Mouse (Mus musculus): ENCODE data around the gene 4930402F06Rik.

GRCm38 (mm10) chr2:35326931-35327330 lies 70.0 kb downstream of the 4930402F06Rik start:
- TF ChIP-seq CTCF (IDR thresholded peaks at IDR 0.05; ENCODE audit: insufficient read depth, low read depth, low read length) (no peak), POLR2A (IDR thresholded peaks at IDR 0.05; ENCODE audit: insufficient read depth, low read depth, low read length) (no peak)
